Mouse (Mus musculus): ENCODE data around the gene Mark3.

- TF ChIP-seq CTCF (IDR thresholded peaks at IDR 0.05; ENCODE audit: borderline replicate concordance, extremely low read depth, insufficient read depth, insufficient read length): no peak
- no peak for TF ChIP-seq POLR2A (IDR thresholded peaks at IDR 0.05; ENCODE audit: borderline replicate concordance, extremely low read depth, insufficient read depth, insufficient read length, poor library complexity, severe bottlenecking)
Measured at GRCm38 (mm10) chr12:111537341-111537740, 37.0 kb upstream of the Mark3 start.
